Mouse (Mus musculus) embryo, embryonic 9.5 days (tissue): ENCODE results near the gene Hltf.
"Not testable (repeated sequence)": the region's sequence is repeated elsewhere in the genome, so short reads cannot be mapped to it uniquely, and the experiment has no call there.

Experiments
- DNase-seq: peaks from one replicate; pipeline ENCODE4 v3.0.0-alpha.2; 2017; ENCODE audit errors: extremely low spot score

The Hltf gene

GRCm38 (mm10) chr3:20104776-20105175, 47.2 kb downstream of the Hltf start:
- no peak for DNase-seq

DNA sequence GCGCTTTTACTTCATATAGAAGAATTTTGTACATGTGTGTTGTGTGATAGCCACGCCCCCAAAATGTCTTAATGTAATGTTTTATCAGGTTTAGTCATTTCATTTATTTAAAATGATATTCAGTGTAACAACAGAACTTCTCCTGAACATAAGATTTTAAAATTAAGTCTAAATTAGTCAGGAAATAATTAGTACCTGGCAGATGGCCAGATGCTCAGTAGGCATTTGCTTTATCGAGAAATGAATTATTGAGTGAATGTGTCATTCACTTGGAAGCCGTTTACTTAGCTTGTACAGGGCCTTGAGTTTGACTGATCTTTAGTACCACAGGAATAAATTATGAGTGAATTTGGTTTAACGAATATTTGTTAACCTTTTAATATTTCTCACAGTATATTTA, 51.3 kb downstream of the Hltf start:
- DNase-seq: no peak

- DNase-seq: no peak
These were observed 54.3 kb downstream of the Hltf start for GRCm38 (mm10) chr3:20111913-20112312.

- no peak for DNase-seq
These were observed 61.5 kb downstream of the Hltf start for GRCm38 (mm10) chr3:20119044-20119591.

GRCm38 (mm10) chr3:20119686-20120244, 62.2 kb downstream of the Hltf start:
- no peak for DNase-seq

DNA sequence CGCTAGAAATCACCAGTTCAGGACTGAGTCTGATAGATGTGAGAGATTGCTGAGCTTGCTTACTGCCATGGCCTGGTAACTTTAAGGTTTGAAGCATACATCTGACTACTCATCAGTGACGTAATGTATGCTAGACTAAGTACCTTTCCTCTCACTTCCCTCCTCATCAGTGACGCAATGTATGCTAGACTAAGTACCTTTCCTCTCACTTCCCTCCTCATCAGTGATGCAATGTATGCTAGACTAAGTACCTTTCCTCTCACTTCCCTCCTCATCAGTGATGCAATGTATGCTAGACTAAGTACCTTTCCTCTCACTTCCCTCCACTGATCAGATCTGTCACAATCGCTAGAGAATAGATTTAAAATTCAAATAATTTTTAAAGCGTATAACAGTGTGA, 64.0 kb downstream of the Hltf start:
- DNase-seq: not testable (repeated sequence)

GRCm38 (mm10) chr3:20125604-20126003, 68.0 kb downstream of the Hltf start:
- no peak for DNase-seq

DNA sequence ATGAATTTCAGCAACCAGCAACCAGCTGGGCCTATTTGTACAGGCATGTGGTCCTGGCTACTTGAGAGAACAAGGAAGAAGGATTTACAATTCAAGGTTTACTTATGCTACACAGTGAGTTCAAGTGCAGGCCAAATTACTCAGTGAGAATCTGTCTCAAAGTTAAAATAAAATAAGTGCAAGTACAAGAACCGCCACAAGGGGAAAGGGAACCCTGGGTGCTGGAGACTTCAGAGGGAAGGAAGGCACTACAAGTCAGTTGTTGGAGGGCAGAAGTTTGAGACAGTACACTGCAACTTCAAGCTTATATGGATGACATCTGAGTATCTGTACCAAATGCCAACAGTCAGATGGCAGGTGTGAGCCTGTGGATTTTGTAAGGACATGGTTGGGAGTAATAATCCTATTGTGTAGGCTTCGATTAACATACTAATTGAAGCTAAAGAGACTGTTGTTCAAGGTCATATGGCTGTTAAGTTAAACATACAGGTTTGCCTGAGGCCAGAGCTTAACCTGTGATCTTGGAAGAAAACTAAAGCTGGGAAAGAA, 69.5 kb downstream of the Hltf start:
- no peak for DNase-seq

DNA sequence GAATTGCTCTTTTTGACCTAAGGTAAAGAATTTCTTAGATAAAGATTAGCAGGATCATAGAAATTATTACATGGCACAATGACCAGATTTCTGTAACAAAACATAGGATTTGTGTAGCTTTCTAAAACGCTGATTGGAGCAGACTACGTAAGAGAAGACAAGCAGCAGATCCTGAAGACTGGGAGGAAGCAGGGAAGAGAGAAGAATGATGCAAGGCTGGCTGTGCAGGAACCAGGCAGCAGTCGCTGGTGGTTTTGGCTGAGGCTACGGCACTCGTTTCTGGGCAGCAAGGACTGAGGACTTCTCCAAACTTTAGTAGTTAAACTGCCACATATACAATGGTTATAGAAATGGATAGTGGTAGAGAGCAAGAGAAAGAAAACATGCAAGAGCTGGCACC, 71.9 kb downstream of the Hltf start:
- no peak for DNase-seq

GRCm38 (mm10) chr3:20130456-20131349, 73.1 kb downstream of the Hltf start:
- no peak for DNase-seq

GRCm38 (mm10) chr3:20131350-20131720, 73.7 kb downstream of the Hltf start:
- DNase-seq: no peak

- no peak for DNase-seq
These were observed 75.1 kb downstream of the Hltf start for GRCm38 (mm10) chr3:20132731-20133130.

- DNase-seq: no peak
These were observed 76.1 kb downstream of the Hltf start for GRCm38 (mm10) chr3:20133745-20134144.

GRCm38 (mm10) chr3:20134545-20134944, 76.9 kb downstream of the Hltf start:
- no peak for DNase-seq

GRCm38 (mm10) chr3:20136868-20137581, 79.4 kb downstream of the Hltf start:
- no peak for DNase-seq

- DNase-seq: no peak
These were observed 83.6 kb downstream of the Hltf start for GRCm38 (mm10) chr3:20141240-20141639.

- DNase-seq: peak; percentile 59
These were observed 84.1 kb downstream of the Hltf start for GRCm38 (mm10) chr3:20141679-20142078.

- no peak for DNase-seq
These were observed 84.5 kb downstream of the Hltf start for GRCm38 (mm10) chr3:20142101-20142500.

- no peak for DNase-seq
These were observed 85.0 kb downstream of the Hltf start for GRCm38 (mm10) chr3:20142576-20142975.

DNA sequence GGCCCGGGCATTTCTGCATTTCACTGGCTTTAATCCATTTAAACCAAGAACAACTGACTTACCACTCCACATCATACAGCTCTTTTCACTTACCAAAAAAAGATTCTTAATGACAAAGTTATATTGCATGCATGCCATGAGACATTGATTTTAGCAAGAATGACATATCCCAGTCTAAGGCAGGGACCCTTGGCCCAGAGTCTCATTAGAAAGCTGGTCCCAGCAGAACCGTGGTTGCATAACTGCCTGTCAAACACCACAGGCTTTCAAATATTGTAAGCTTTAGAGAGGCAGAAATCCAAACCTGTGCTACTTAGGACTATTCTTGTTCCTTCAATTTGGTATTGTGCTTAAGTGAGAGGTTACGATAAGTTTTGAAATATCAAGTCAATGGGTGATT, 86.1 kb downstream of the Hltf start:
- no peak for DNase-seq

DNA sequence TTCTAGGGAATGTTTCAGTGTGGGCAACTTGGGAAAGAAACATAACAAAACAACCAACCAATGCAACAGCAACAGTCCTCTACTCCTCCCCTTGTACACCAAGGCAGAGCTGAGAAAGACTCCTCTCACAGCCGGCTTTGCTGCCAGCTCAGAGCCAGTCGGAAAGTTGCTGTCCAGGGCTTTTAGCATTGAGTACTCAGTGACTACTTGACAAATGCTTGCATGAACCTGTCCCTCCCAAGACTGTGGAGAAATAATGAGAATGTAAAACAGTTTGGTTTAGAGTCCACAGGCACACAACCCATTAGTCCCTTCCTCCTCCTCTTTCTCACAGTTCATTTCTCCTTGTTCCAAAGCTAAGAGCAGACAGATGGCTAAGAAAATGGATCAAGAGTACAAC, 86.8 kb downstream of the Hltf start:
- DNase-seq: no peak

- peak; percentile 32 for DNase-seq
These were observed 88.1 kb downstream of the Hltf start for GRCm38 (mm10) chr3:20145696-20146113.
